Mouse (Mus musculus) layer of hippocampus, adult 9-10 months (tissue): Measurements from ENCODE around the gene Thsd4.

Experiments
- DNase-seq: peaks from one replicate; pipeline ENCODE4 v3.0.0; 2022; ENCODE audit warnings: low spot score

The Thsd4 gene

GRCm38 (mm10) chr9:60521806-60522264 lies at the start of gene Thsd4:
Thsd4 (minus strand) TSS chr9:60522046.
- no peak for DNase-seq

- no peak for DNase-seq
These were observed 49.2 kb upstream of the Thsd4 start for GRCm38 (mm10) chr9:60571041-60571440.

- DNase-seq = no peak
These were observed 47.5 kb upstream of the Thsd4 start for GRCm38 (mm10) chr9:60569366-60569765.

- DNase-seq = no peak
These were observed 42.0 kb upstream of the Thsd4 start for GRCm38 (mm10) chr9:60563809-60564208.

GRCm38 (mm10) chr9:60562443-60563371 lies 40.9 kb upstream of the Thsd4 start:
- no peak for DNase-seq

- no peak for DNase-seq
These were observed 39.9 kb upstream of the Thsd4 start for GRCm38 (mm10) chr9:60561641-60562289.

GRCm38 (mm10) chr9:60558507-60558906 lies 36.7 kb upstream of the Thsd4 start:
- no peak for DNase-seq

- DNase-seq = no peak
These were observed 29.4 kb upstream of the Thsd4 start for GRCm38 (mm10) chr9:60551238-60551637.

GRCm38 (mm10) chr9:60548182-60548581 lies 26.3 kb upstream of the Thsd4 start:
- no peak for DNase-seq

GRCm38 (mm10) chr9:60546169-60546568 lies 24.3 kb upstream of the Thsd4 start:
- DNase-seq = no peak

- DNase-seq = no peak
These were observed 23.7 kb upstream of the Thsd4 start for GRCm38 (mm10) chr9:60545361-60546096.

- DNase-seq = no peak
These were observed 21.7 kb upstream of the Thsd4 start for GRCm38 (mm10) chr9:60543422-60544015.

- DNase-seq = no peak
These were observed 8.5 kb upstream of the Thsd4 start for GRCm38 (mm10) chr9:60530310-60530709.

GRCm38 (mm10) chr9:60529348-60530243 lies 7.8 kb upstream of the Thsd4 start:
- DNase-seq = no peak

GRCm38 (mm10) chr9:60528269-60528668 lies 6.4 kb upstream of the Thsd4 start:
- DNase-seq = no peak

GRCm38 (mm10) chr9:60527836-60528235 lies 6.0 kb upstream of the Thsd4 start:
- DNase-seq = no peak

- DNase-seq = no peak
These were observed 5.2 kb upstream of the Thsd4 start for GRCm38 (mm10) chr9:60527051-60527450.

- DNase-seq = no peak
These were observed 4.3 kb upstream of the Thsd4 start for GRCm38 (mm10) chr9:60526195-60526594.

- DNase-seq = no peak
These were observed 703 bp downstream of the Thsd4 start for GRCm38 (mm10) chr9:60521143-60521542.

GRCm38 (mm10) chr9:60519601-60520000 lies 2.2 kb downstream of the Thsd4 start:
- no peak for DNase-seq

- DNase-seq = no peak
These were observed 3.6 kb downstream of the Thsd4 start for GRCm38 (mm10) chr9:60518216-60518615.
